Mouse (Mus musculus) MEL (cell line): ENCODE measurements at regions not wholly inside any gene's neighbourhood (a gene's known extent, or its start where the extent isn't known, plus 50 kb on each side); places are given as distances from the start of the nearest gene placed in this dataset.

Experiments
- DNase-seq: peaks from one replicate; pipeline ENCODE4 v3.0.0; 2011; ENCODE audit warnings: low read depth, low spot score
- H3K27ac ChIP-seq: 2 replicates; pipeline ENCODE4 v1.5.1; 2012; ENCODE audit warnings: low read depth, mild to moderate bottlenecking, control low read depth, low read length, moderate library complexity; ENCODE audit not compliant: control insufficient read depth
- H3K27me3 ChIP-seq, 2 experiments: fragments of 150-350 bp in 1 of 2; sonication (generic) in 1 of 2; 2 replicates each; pipeline ENCODE4 v1.6.1; 2012; ENCODE audit warnings: low read length in 2 of 2, mild to moderate bottlenecking in 2 of 2, improper control_type of control experiment in 1 of 2, moderate library complexity in 1 of 2; ENCODE audit not compliant: insufficient read depth in 2 of 2, control insufficient read depth in 1 of 2
- H3K36me3 ChIP-seq, 2 experiments: 2 replicates each; pipeline ENCODE4 v1.6.1; 2012 to 2014; ENCODE audit warnings: low read length in 2 of 2, improper control_type of control experiment in 1 of 2, inconsistent platforms in 1 of 2, mild to moderate bottlenecking in 1 of 2; ENCODE audit not compliant: insufficient read depth in 2 of 2, control insufficient read depth in 1 of 2
- H3K4me1 ChIP-seq, 2 experiments: fragments of 150-350 bp in 1 of 2; sonication (generic) in 1 of 2; 2 replicates each; pipeline ENCODE4 v1.6.1; 2012; ENCODE audit warnings: low read length in 2 of 2, improper control_type of control experiment in 1 of 2, mild to moderate bottlenecking in 1 of 2; ENCODE audit not compliant: insufficient read depth in 2 of 2, control insufficient read depth in 1 of 2
- H3K4me3 ChIP-seq, 2 experiments: fragments of 150-350 bp in 1 of 2; sonication (generic) in 1 of 2; 2 replicates each; pipeline ENCODE4 v1.5.1; 2012; ENCODE audit warnings: low read depth in 2 of 2, low read length in 2 of 2, mild to moderate bottlenecking in 2 of 2, moderate library complexity in 2 of 2, control low read depth in 1 of 2, improper control_type of control experiment in 1 of 2; ENCODE audit not compliant: control insufficient read depth in 1 of 2, insufficient read depth in 1 of 2
- H3K79me2 ChIP-seq: 2 replicates; pipeline ENCODE4 v1.6.1; 2012; ENCODE audit warnings: mild to moderate bottlenecking, low read length, moderate library complexity; ENCODE audit not compliant: control insufficient read depth, poor library complexity, insufficient read depth
- H3K9ac ChIP-seq: 2 replicates; pipeline ENCODE4 v1.6.1; 2012; ENCODE audit warnings: low read depth, mild to moderate bottlenecking, control low read depth, low read length, moderate library complexity; ENCODE audit not compliant: control insufficient read depth, poor library complexity, severe bottlenecking
- H3K9me3 ChIP-seq: fragments of 150-350 bp; sonication (generic); replicated peaks from 2 replicates; pipeline ENCODE4 v1.6.1; 2012; ENCODE audit warnings: mild to moderate bottlenecking, low read length, improper control_type of control experiment, moderate library complexity; ENCODE audit not compliant: insufficient read depth
- CHD1 ChIP-seq: IDR thresholded peaks from 2 replicates; pipeline ENCODE4 v1.6.1; 2012; ENCODE audit warnings: low read depth, mild to moderate bottlenecking, inconsistent platforms, low read length, improper control_type of control experiment
- CHD2 ChIP-seq: IDR thresholded peaks from 2 replicates; pipeline ENCODE4 v1.6.1; 2011; ENCODE audit warnings: low read length, improper control_type of control experiment
- CTCF ChIP-seq, 3 experiments: IDR thresholded peaks in 2 of 3; conservative IDR thresholded peaks in 1 of 3; 2 replicates each; pipeline ENCODE4 v1.5.1; 2011 to 2012; ENCODE audit warnings: low read length in 3 of 3, low read depth in 2 of 3, mild to moderate bottlenecking in 2 of 3, improper control_type of control experiment in 1 of 3, inconsistent platforms in 1 of 3, mixed read lengths in 1 of 3, moderate library complexity in 1 of 3; ENCODE audit not compliant: control insufficient read depth in 1 of 3, insufficient read depth in 1 of 3, poor library complexity in 1 of 3, severe bottlenecking in 1 of 3
- E2F4 ChIP-seq: IDR thresholded peaks from 2 replicates; pipeline ENCODE4 v1.6.1; 2011; ENCODE audit warnings: low read depth, low read length, improper control_type of control experiment, borderline replicate concordance
- ELF1 ChIP-seq: IDR thresholded peaks from 2 replicates; pipeline ENCODE4 v1.6.1; 2014; ENCODE audit warnings: low read depth, mild to moderate bottlenecking, inconsistent platforms, low read length, improper control_type of control experiment, moderate library complexity
- EP300 ChIP-seq, 2 experiments: IDR thresholded peaks; 2 replicates each; pipeline ENCODE4 v1.6.1; 2011; ENCODE audit warnings: improper control_type of control experiment in 2 of 2, low read length in 2 of 2, low read depth in 1 of 2, mild to moderate bottlenecking in 1 of 2
- ETS1 ChIP-seq: IDR thresholded peaks from 2 replicates; pipeline ENCODE4 v1.6.1; 2012; ENCODE audit warnings: low read depth, mild to moderate bottlenecking, inconsistent platforms, low read length, improper control_type of control experiment, moderate library complexity
- GABPA ChIP-seq: IDR thresholded peaks from 2 replicates; pipeline ENCODE4 v1.6.1; 2012; ENCODE audit warnings: low read depth, mild to moderate bottlenecking, inconsistent platforms, low read length, improper control_type of control experiment, moderate library complexity
- GATA1 ChIP-seq: IDR thresholded peaks from 2 replicates; pipeline ENCODE4 v1.6.1; 2011; ENCODE audit warnings: low read depth, low read length, improper control_type of control experiment
- KAT2A ChIP-seq: conservative IDR thresholded peaks from 2 replicates; pipeline ENCODE4 v1.6.1; 2012; ENCODE audit warnings: low read depth, low read length, improper control_type of control experiment, inconsistent platforms
- MAX ChIP-seq: IDR thresholded peaks from 2 replicates; pipeline ENCODE4 v1.6.1; 2011; ENCODE audit warnings: low read length, improper control_type of control experiment
- MAZ ChIP-seq: IDR thresholded peaks from 2 replicates; pipeline ENCODE4 v1.6.1; 2012; ENCODE audit warnings: low read depth, mild to moderate bottlenecking, inconsistent platforms, low read length, improper control_type of control experiment
- MEF2A ChIP-seq: IDR thresholded peaks from 2 replicates; pipeline ENCODE4 v1.6.1; 2014; ENCODE audit warnings: low read depth, mild to moderate bottlenecking, inconsistent platforms, low read length, improper control_type of control experiment; ENCODE audit not compliant: poor library complexity, insufficient replicate concordance, severe bottlenecking; ENCODE audit errors: extremely low read depth
- MXI1 ChIP-seq: IDR thresholded peaks from 2 replicates; pipeline ENCODE4 v1.6.1; 2011; ENCODE audit warnings: mild to moderate bottlenecking, low read depth, low read length, improper control_type of control experiment
- MYC ChIP-seq: IDR thresholded peaks from 2 replicates; pipeline ENCODE4 v1.6.1; 2011; ENCODE audit warnings: low read depth, mild to moderate bottlenecking, low read length, improper control_type of control experiment, moderate library complexity
- NELFE ChIP-seq: IDR thresholded peaks from 2 replicates; pipeline ENCODE4 v1.6.1; 2011; ENCODE audit warnings: low read depth, low read length, improper control_type of control experiment
- POLR2AphosphoS2 ChIP-seq: IDR thresholded peaks from 2 replicates; pipeline ENCODE4 v1.6.1; 2011; ENCODE audit warnings: low read length, improper control_type of control experiment
- RAD21 ChIP-seq: IDR thresholded peaks from 2 replicates; pipeline ENCODE4 v1.6.1; 2011; ENCODE audit warnings: mild to moderate bottlenecking, low read depth, low read length, improper control_type of control experiment
- RCOR1 ChIP-seq: IDR thresholded peaks from 2 replicates; pipeline ENCODE4 v1.6.1; 2012; ENCODE audit warnings: low read depth, mild to moderate bottlenecking, inconsistent platforms, low read length, improper control_type of control experiment
- SIN3A ChIP-seq: IDR thresholded peaks from 2 replicates; pipeline ENCODE4 v1.6.1; 2012; ENCODE audit warnings: low read length, improper control_type of control experiment, inconsistent platforms
- SMC3 ChIP-seq: IDR thresholded peaks from 2 replicates; pipeline ENCODE4 v1.6.1; 2011; ENCODE audit warnings: low read depth, low read length, improper control_type of control experiment
- TCF12 ChIP-seq: IDR thresholded peaks from 2 replicates; pipeline ENCODE4 v1.6.1; 2014; ENCODE audit warnings: low read depth, mild to moderate bottlenecking, inconsistent platforms, low read length, improper control_type of control experiment, moderate library complexity
- UBTF ChIP-seq: IDR thresholded peaks from 2 replicates; pipeline ENCODE4 v1.6.1; 2012; ENCODE audit warnings: low read depth, mild to moderate bottlenecking, inconsistent platforms, low read length, improper control_type of control experiment, moderate library complexity, borderline replicate concordance; ENCODE audit not compliant: insufficient read depth
- USF2 ChIP-seq, 2 experiments: IDR thresholded peaks; 2 replicates each; pipeline ENCODE4 v1.6.1; 2011 to 2012; ENCODE audit warnings: improper control_type of control experiment in 2 of 2, low read length in 2 of 2, borderline replicate concordance in 1 of 2, inconsistent platforms in 1 of 2, low read depth in 1 of 2, mild to moderate bottlenecking in 1 of 2; ENCODE audit not compliant: insufficient read depth in 1 of 2
- ZC3H11A ChIP-seq: IDR thresholded peaks from 2 replicates; pipeline ENCODE4 v1.6.1; 2012; ENCODE audit warnings: low read depth, mild to moderate bottlenecking, inconsistent platforms, low read length, improper control_type of control experiment
- ZNF384 ChIP-seq: IDR thresholded peaks from 2 replicates; pipeline ENCODE4 v1.6.1; 2012; ENCODE audit warnings: low read depth, mild to moderate bottlenecking, inconsistent platforms, low read length, improper control_type of control experiment

DNA sequence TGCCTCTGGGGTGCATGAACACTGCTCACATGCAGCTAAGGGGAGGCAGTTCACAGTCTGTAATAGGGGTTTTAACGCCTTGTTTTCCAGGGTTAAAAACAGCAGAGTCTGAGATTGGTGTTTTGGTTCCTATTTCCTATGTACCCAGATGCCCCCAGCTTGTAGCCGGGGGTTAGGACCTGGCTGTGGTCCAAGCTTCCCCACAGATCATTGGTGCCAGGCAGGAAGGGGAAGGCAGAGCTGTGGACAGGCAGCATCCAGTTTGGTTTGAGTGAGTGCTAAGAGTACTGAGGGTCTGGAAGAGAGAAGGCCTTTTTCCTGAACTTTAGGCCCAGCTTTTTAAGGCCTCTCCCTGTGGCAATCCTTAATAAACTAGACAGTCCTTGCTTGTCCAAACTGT, 774.0 kb downstream of the Serpinb8 start:
- Histone ChIP-seq H3K9me3 (no peaks in the 10 kb centered on the region), H3K4me1 (no peaks in the 10 kb centered on the region), H3K36me3 (no peaks in the 10 kb centered on the region), H3K79me2 (no peaks in the 10 kb centered on the region), H3K9ac (no peak overlapping the region), H3K4me3 (no peak overlapping the region), H3K27me3 (no peaks in the 10 kb centered on the region), H3K27ac (no peak overlapping the region)
- no peak for DNase-seq
- TF ChIP-seq NELFE (no peak), ELF1 (no peak), MXI1 (no peak), RCOR1 (no peak), MYC (no peak), SIN3A (no peak), EP300 (IDR thresholded peaks at IDR 0.05; ENCODE audit: low read depth in 1 of 2, low read length in 2 of 2) (no peak), MEF2A (no peak), TCF12 (no peak), CTCF (IDR thresholded peaks at IDR 0.05 in 2 of 3, conservative IDR thresholded peaks at IDR 0.05 in 1 of 3; ENCODE audit: control insufficient read depth in 1 of 3, insufficient read depth in 1 of 3, low read depth in 2 of 3, low read length in 3 of 3, poor library complexity in 1 of 3, severe bottlenecking in 1 of 3) (no peak)

DNA sequence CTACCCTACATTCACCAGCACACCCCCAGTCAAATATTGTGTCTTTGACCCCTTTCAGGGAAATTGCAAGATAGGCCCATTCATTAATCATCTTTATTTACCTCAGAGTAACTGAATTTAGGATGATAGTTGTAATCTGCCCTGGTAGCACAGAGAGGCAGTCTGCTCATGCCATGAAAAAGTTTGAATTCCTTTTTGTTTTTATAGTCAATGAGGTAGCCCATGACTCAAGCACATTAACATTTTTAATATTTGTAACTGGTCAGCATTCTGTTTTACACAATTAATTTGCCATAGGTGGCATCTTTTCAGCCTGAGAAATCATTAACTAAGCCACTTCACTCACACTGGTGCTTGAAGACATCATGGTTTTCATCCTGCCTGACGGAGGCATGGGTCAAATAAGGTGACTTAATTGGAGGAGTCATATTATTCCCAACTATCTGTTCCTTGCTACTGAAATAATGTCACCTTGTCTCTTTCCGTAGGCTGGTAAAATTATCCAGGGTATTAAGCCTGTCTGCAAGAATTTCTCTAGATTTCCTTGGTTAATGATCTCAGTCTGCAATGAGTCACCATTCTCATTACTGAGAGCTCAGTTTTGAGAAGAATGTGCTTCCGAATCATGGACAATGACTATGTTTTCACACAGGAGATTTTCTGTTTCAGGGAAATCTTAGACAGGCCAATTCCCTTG, 780.2 kb downstream of the Serpinb8 start:
- Histone ChIP-seq H3K27ac (no peak overlapping the region), H3K4me1 (no peaks in the 10 kb centered on the region), H3K79me2 (no peaks in the 10 kb centered on the region), H3K4me3 (no peak overlapping the region), H3K9ac (no peak overlapping the region), H3K36me3 (no peaks in the 10 kb centered on the region), H3K9me3 (no peaks in the 10 kb centered on the region), H3K27me3 (no peaks in the 10 kb centered on the region)
- no peak for DNase-seq
- TF ChIP-seq ZNF384, result no peak
- TF ChIP-seq USF2 (IDR thresholded peaks at IDR 0.05; ENCODE audit: borderline replicate concordance in 1 of 2, insufficient read depth in 1 of 2, low read depth in 1 of 2, low read length in 2 of 2), result no peak
- no peak for TF ChIP-seq SMC3
- TF ChIP-seq GATA1, result no peak
- TF ChIP-seq MAX, result no peak
- no peak for TF ChIP-seq ZC3H11A
- TF ChIP-seq UBTF, result no peak
- TF ChIP-seq ETS1, result no peak
- TF ChIP-seq E2F4, result no peak
- no peak for TF ChIP-seq KAT2A
- TF ChIP-seq CHD1, result no peak
- TF ChIP-seq GABPA, result no peak
- TF ChIP-seq MAZ, result no peak
- TF ChIP-seq RAD21, result no peak
- TF ChIP-seq POLR2AphosphoS2, result no peak
- TF ChIP-seq CHD2, result no peak
